Mouse (Mus musculus): ENCODE measurements at regions not wholly inside any gene's neighbourhood (a gene's known extent, or its start where the extent isn't known, plus 50 kb on each side); places are given as distances from the start of the nearest gene placed in this dataset.

GRCm38 (mm10) chr5:90029751-90030150 is 146.6 kb upstream of the Adamts3 start:
- peak; percentile 97 for DNase-seq

GRCm38 (mm10) chr5:90026835-90027753 is 144.0 kb upstream of the Adamts3 start:
- DNase-seq, result no peak

GRCm38 (mm10) chr5:90021447-90021846 is 138.3 kb upstream of the Adamts3 start:
- DNase-seq, result no peak

GRCm38 (mm10) chr5:90000758-90001157 is 117.6 kb upstream of the Adamts3 start:
- no peak for DNase-seq

- no peak for DNase-seq
Observed at GRCm38 (mm10) chr5:89991568-89991967, 108.4 kb upstream of the Adamts3 start.

GRCm38 (mm10) chr5:89981627-89982026 is 98.5 kb upstream of the Adamts3 start:
- DNase-seq, result no peak

- peak; percentile 70 for DNase-seq
Observed at GRCm38 (mm10) chr5:89980204-89980603, 97.1 kb upstream of the Adamts3 start.

GRCm38 (mm10) chr5:89952611-89953010 is 69.5 kb upstream of the Adamts3 start:
- no peak for DNase-seq

- peak; percentile 55 for DNase-seq
Observed at GRCm38 (mm10) chr5:89945660-89945925, 62.5 kb upstream of the Adamts3 start.

GRCm38 (mm10) chr5:89944855-89945659 is 61.9 kb upstream of the Adamts3 start:
- DNase-seq, result peak; percentile 24

- DNase-seq, result no peak
Observed at GRCm38 (mm10) chr5:89943276-89944127, 60.4 kb upstream of the Adamts3 start.

- no peak for DNase-seq
Observed at GRCm38 (mm10) chr5:89942244-89942643, 59.1 kb upstream of the Adamts3 start.

- DNase-seq, result no peak
Observed at GRCm38 (mm10) chr5:89932999-89933398, 49.9 kb upstream of the Adamts3 start.

Data from heart, adult 11 months (tissue).